Mouse (Mus musculus) stomach, postnatal 0 days (tissue): ENCODE results near the gene Hmgxb4.

ENCODE experiments used
- CTCF ChIP-seq: IDR thresholded peaks from 2 replicates; pipeline ENCODE4 v1.5.1; 2016; ENCODE audit warnings: antibody characterized with exemption, low read depth, mild to moderate bottlenecking, moderate library complexity
- EP300 ChIP-seq: optimal IDR thresholded peaks from 2 replicates; pipeline ENCODE3; 2016; ENCODE audit warnings: antibody characterized with exemption

DNA sequence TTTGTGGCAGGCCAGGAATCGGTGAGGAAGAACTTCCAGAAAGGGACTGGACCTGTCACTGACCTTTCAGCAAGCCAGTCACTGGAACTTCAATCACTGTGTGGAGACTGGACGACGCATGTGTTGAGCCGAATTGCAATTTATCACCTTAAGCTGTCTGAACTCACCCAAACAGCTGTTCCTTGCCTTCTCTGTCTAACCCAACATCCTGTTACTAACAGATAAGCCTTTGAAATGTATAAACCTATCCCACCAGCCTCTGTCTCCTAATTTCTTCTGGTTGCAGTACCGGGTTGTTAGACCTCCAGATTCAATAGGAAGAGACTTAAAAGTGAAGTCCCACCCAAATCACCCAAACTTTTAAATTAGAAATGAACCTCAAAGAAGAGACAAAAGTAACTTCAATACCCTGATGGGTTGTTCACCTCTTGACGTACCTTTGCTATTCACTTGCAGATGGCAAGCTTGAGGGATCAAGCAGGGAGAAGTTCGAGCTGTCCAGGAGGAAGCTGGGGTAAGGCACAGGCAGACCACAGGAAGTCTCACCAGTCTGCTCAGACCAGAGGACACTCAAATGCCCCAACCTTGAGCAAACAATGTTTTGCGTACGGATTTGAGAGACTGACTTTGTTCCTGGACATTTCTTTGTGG, 13.0 kb upstream of the Hmgxb4 start:
- TF ChIP-seq CTCF (no peak), EP300 (no peak)
